Mouse (Mus musculus) forebrain, embryonic 14.5 days (tissue): ENCODE data around the gene Fut9. TPM values are rescaled to one million over a fixed set of nuclear protein-coding genes. Genes with fewer than 3 reads are reported as not detected.

Experiments
- ATAC-seq: fragments of 200-750 bp; cut with Nextera tagmentation; 2 replicates; pipeline ENCODE4 v1.8.0; 2017; ENCODE audit warnings: mild to moderate bottlenecking, moderate library complexity
- DNase-seq: peaks from one replicate; pipeline ENCODE4 v3.0.0-alpha.2; 2015; ENCODE audit warnings: low spot score
- H3K27ac ChIP-seq: fragments of 300-500 bp; sonication (generic); 2 replicates; pipeline ENCODE4 v1.5.1; 2014; ENCODE audit warnings: low read depth, mild to moderate bottlenecking, control low read depth, low read length, moderate library complexity
- H3K27me3 ChIP-seq: fragments of 300-500 bp; sonication (generic); replicated peaks from 2 replicates; pipeline ENCODE4 v1.6.1; 2014; ENCODE audit warnings: low read length, control low read depth, mixed read lengths; ENCODE audit not compliant: control insufficient read depth, insufficient read depth
- H3K36me3 ChIP-seq: fragments of 300-500 bp; sonication (generic); 2 replicates; pipeline ENCODE4 v1.6.1; 2014; ENCODE audit warnings: low read length, control low read depth; ENCODE audit not compliant: control insufficient read depth, insufficient read depth
- H3K4me1 ChIP-seq: fragments of 300-500 bp; sonication (generic); 2 replicates; pipeline ENCODE4 v1.6.1; 2014; ENCODE audit warnings: antibody characterized with exemption, low read length, control low read depth; ENCODE audit not compliant: control insufficient read depth, insufficient read depth
- H3K4me2 ChIP-seq: fragments of 300-500 bp; sonication (generic); 2 replicates; pipeline ENCODE4 v1.6.1; 2014; ENCODE audit warnings: mild to moderate bottlenecking, control low read depth, low read length
- H3K4me3 ChIP-seq: fragments of 300-500 bp; sonication (generic); 2 replicates; pipeline ENCODE4 v1.5.1; 2014; ENCODE audit warnings: low read depth, low read length, control low read depth
- H3K9ac ChIP-seq: fragments of 300-500 bp; sonication (generic); 2 replicates; pipeline ENCODE4 v1.6.1; 2014; ENCODE audit warnings: mild to moderate bottlenecking, low read length, control low read depth, moderate library complexity
- H3K9me3 ChIP-seq: fragments of 300-500 bp; sonication (generic); replicated peaks from 2 replicates; pipeline ENCODE4 v1.6.1; 2016; ENCODE audit warnings: low read length, control low read depth, mixed read lengths; ENCODE audit not compliant: control insufficient read depth
- WGBS: fragments of 180-500 bp; shearing (Covaris S2); extraction: QIAGEN DNeasy Blood & Tissue Kit; methylation state at CpG from one replicate; pipeline ENCODE4 v1.1.7; 2014; 5-methylcytosine and 5-hydroxymethylcytosine counted together
- polyA plus RNA-seq: library from polyadenylated mRNA; unstranded; fragments of >200 nt; fragmentation: Nextera tagmentation; extraction: Ambion mirVana; gene quantifications from 2 replicates; pipeline ENCODE4 v1.2.1, GENCODE M21; 2014

The Fut9 gene
- polyA plus RNA-seq, 1 experiment from 2014 or later: 10.6 TPM

GRCm38 (mm10) chr4:25785276-25785675 lies 14.8 kb downstream of the Fut9 start:
- 96% methylated on average over 4 of the region's 4 CpGs for WGBS
- Histone ChIP-seq H3K9me3 (no peaks in the 10 kb centered on the region), H3K27ac (no peak overlapping the region), H3K4me2 (no peak overlapping the region), H3K4me1 (no peaks in the 10 kb centered on the region), H3K9ac (no peak overlapping the region), H3K4me3 (no peak overlapping the region), H3K36me3 (no peaks in the 10 kb centered on the region), H3K27me3 (no peaks in the 10 kb centered on the region)
- ATAC-seq (no peak), DNase-seq (no peak)

DNA sequence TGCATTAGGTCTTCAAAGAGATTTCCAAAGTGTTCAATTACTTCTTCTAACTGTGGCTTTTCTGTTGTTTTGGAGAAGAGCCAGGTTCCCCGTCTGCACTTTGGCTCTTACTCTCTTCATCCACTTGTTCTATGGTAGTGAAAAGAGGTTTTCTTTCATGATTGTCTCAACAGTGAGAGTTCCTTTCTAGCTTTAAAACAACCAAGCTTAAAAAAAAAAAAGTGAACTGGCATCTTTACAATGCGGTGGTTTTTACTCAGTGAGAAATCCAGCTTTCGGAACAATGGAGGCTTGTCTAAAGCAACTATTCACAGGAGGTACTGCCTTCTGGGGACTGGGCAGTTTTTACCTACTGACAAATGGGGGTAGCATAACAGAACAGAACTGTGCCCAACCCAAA lies 31.4 kb downstream of the Fut9 start:
- no peak overlapping the region for H3K27ac ChIP-seq
- DNase-seq: peak; percentile 82
- H3K9ac ChIP-seq: no peak overlapping the region
- no peaks in the 10 kb centered on the region for H3K27me3 ChIP-seq
- no peaks in the 10 kb centered on the region for H3K9me3 ChIP-seq
- peak; percentile 75 for ATAC-seq
- H3K4me2 ChIP-seq: no peak overlapping the region
- no peaks in the 10 kb centered on the region for H3K36me3 ChIP-seq
- WGBS: 7% methylated on average over 3 of the region's 3 CpGs
- H3K4me1 ChIP-seq: 0 out of 2 replicates have a peak, but pooled peaks cover 3% of the 10 kb centered on the region
- H3K4me3 ChIP-seq: no peak overlapping the region

DNA sequence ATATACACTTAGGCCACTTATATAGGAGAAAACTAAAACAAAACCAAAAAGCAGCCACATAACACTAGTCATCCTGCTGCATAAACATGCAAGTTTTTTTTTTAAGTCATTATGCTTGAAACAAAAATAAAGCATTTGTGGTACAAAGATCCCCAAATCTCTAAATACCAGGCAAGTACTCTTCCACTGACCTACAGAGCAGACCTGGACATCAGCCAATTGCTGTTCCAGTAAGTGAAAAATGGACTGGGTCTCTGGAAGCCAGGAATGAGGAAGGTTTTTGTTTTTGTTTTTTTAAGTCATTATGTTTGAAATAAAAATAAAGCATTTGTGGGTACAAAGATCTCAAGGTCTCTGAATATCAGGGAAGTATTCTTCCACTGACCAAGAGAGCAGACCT lies 37.0 kb downstream of the Fut9 start:
- H3K36me3 ChIP-seq: no peaks in the 10 kb centered on the region
- no peak for ATAC-seq
- no peaks in the 10 kb centered on the region for H3K27me3 ChIP-seq
- no peak for DNase-seq
- H3K4me3 ChIP-seq: no peak overlapping the region
- no peaks in the 10 kb centered on the region for H3K4me1 ChIP-seq
- H3K9me3 ChIP-seq: no peaks in the 10 kb centered on the region
- H3K4me2 ChIP-seq: no peak overlapping the region
- H3K9ac ChIP-seq: no peak overlapping the region
- no peak overlapping the region for H3K27ac ChIP-seq

GRCm38 (mm10) chr4:25757909-25758548 lies 42.0 kb downstream of the Fut9 start:
- Histone ChIP-seq H3K4me3 (no peak overlapping the region), H3K27ac (no peak overlapping the region), H3K27me3 (no peaks in the 10 kb centered on the region), H3K9ac (no peak overlapping the region), H3K4me1 (no peaks in the 10 kb centered on the region), H3K36me3 (no peaks in the 10 kb centered on the region), H3K4me2 (no peak overlapping the region), H3K9me3 (no peaks in the 10 kb centered on the region)
- peak; percentile 25 for DNase-seq
- WGBS: 59% methylated on average over 4 of the region's 5 CpGs
- ATAC-seq: 0 out of 2 replicates have a peak, but pooled peaks have one; percentile 60

- WGBS: 61% methylated on average over 5 of the region's 5 CpGs
- H3K27ac ChIP-seq: no peak overlapping the region
- no peaks in the 10 kb centered on the region for H3K27me3 ChIP-seq
- no peak overlapping the region for H3K4me3 ChIP-seq
- ATAC-seq (no peak), DNase-seq (peak; percentile 7)
- no peak overlapping the region for H3K9ac ChIP-seq
- H3K36me3 ChIP-seq: no peaks in the 10 kb centered on the region
- H3K4me2 ChIP-seq: no peak overlapping the region
- H3K9me3 ChIP-seq: no peaks in the 10 kb centered on the region
- H3K4me1 ChIP-seq: no peaks in the 10 kb centered on the region
These were observed 58.5 kb downstream of the Fut9 start for GRCm38 (mm10) chr4:25741553-25741952.

- Histone ChIP-seq H3K9ac (no peak overlapping the region), H3K27ac (no peak overlapping the region), H3K9me3 (no peaks in the 10 kb centered on the region), H3K4me1 (no peaks in the 10 kb centered on the region), H3K27me3 (no peaks in the 10 kb centered on the region), H3K4me2 (no peak overlapping the region), H3K4me3 (no peak overlapping the region), H3K36me3 (no peaks in the 10 kb centered on the region)
- ATAC-seq (no peak), DNase-seq (peak; percentile 14)
- WGBS: 83% methylated on average over 4 of the region's 4 CpGs
These were observed 61.3 kb downstream of the Fut9 start for GRCm38 (mm10) chr4:25738782-25739181.

- H3K4me3 ChIP-seq: no peak overlapping the region
- no peak overlapping the region for H3K4me2 ChIP-seq
- H3K27me3 ChIP-seq: no peaks in the 10 kb centered on the region
- H3K27ac ChIP-seq: no peak overlapping the region
- H3K36me3 ChIP-seq: no peaks in the 10 kb centered on the region
- DNase-seq (no peak), ATAC-seq (no peak)
- no peaks in the 10 kb centered on the region for H3K4me1 ChIP-seq
- no peak overlapping the region for H3K9ac ChIP-seq
- WGBS: 92% methylated on average over 5 of the region's 5 CpGs
- H3K9me3 ChIP-seq: no peaks in the 10 kb centered on the region
These were observed 78.5 kb downstream of the Fut9 start for GRCm38 (mm10) chr4:25721576-25721975.

DNA sequence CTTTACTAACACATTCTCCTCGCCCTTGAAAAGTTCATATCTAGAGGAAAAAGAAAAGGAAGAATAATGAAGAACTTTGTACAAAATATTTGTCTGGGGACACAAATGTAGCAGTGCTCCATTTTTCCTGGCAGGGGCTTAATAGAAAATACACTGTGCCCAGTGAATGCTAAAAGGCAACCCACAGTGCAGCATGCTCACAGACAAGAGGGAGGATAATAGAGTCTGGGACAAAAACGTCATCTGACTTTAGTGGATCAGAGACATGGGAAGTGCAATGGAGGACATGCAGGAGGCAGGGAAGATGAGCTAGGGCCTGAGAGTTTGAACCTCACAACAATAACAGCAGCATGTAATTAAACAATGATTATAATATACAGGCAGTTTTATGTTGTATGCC lies 86.1 kb downstream of the Fut9 start:
- Histone ChIP-seq H3K27ac (no peak overlapping the region), H3K27me3 (no peaks in the 10 kb centered on the region), H3K4me1 (no peaks in the 10 kb centered on the region), H3K4me2 (no peak overlapping the region), H3K9ac (no peak overlapping the region), H3K4me3 (no peak overlapping the region), H3K36me3 (no peaks in the 10 kb centered on the region), H3K9me3 (no peaks in the 10 kb centered on the region)
- DNase-seq (no peak), ATAC-seq (no peak)
- 46% methylated on average over 2 of the region's 2 CpGs for WGBS

- Histone ChIP-seq H3K4me3 (no peak overlapping the region), H3K27ac (no peak overlapping the region), H3K9ac (no peak overlapping the region), H3K9me3 (no peaks in the 10 kb centered on the region), H3K27me3 (no peaks in the 10 kb centered on the region), H3K4me1 (no peaks in the 10 kb centered on the region), H3K4me2 (no peak overlapping the region), H3K36me3 (no peaks in the 10 kb centered on the region)
- DNase-seq: no peak
- 94% methylated on average over 3 of the region's 3 CpGs for WGBS
- ATAC-seq: no peak
These were observed 115.1 kb downstream of the Fut9 start for GRCm38 (mm10) chr4:25684976-25685375.
